Mouse (Mus musculus): ENCODE results near the gene Col5a1.

- TF ChIP-seq CTCF (IDR thresholded peaks at IDR 0.05; ENCODE audit: low read depth): no peak
- no peak for TF ChIP-seq EP300 (IDR thresholded peaks at IDR 0.05; ENCODE audit: low read depth)
Measured at GRCm38 (mm10) chr2:27934831-27935230, 48.6 kb downstream of the Col5a1 start.
